Mouse (Mus musculus): ENCODE data around the gene Ggn. TPM values are rescaled to one million over a fixed set of nuclear protein-coding genes. Genes with fewer than 3 reads are reported as not detected.

Gene Ggn
- total and polyA plus RNA-seq, 3 experiments, result 0.19 to 1.0 TPM; not detected in 1

- Histone ChIP-seq H3K9me3 (replicated peaks; ENCODE audit: insufficient read depth, low read length) (no peaks in the 10 kb centered on the region), H3K79me2 (ENCODE audit: control insufficient read depth, insufficient read depth, low read length, poor library complexity) (no peaks in the 10 kb centered on the region; the same call in 1 of the 2 replicates), H3K9ac (ENCODE audit: control insufficient read depth, low read depth, low read length, poor library complexity, severe bottlenecking) (peak within 1 kb of the TSS; percentile 72), H3K4me3 (ENCODE audit: control insufficient read depth in 1 of 2, insufficient read depth in 1 of 2, low read depth in 2 of 2, low read length in 2 of 2) (peak within 1 kb of the TSS; percentile 75 to 80), H3K27me3 (ENCODE audit: control insufficient read depth in 1 of 2, insufficient read depth in 2 of 2, low read length in 2 of 2) (no peaks in the 10 kb centered on the region), H3K27ac (ENCODE audit: control insufficient read depth, low read depth, low read length) (peak within 1 kb of the TSS; percentile 8), H3K36me3 (ENCODE audit: control insufficient read depth in 1 of 2, insufficient read depth in 2 of 2, low read length in 2 of 2) (no peaks in the 10 kb centered on the region; a peak in 1 of 4 replicates), H3K4me1 (ENCODE audit: control insufficient read depth in 1 of 2, insufficient read depth in 2 of 2, low read length in 2 of 2) (peaks cover 0 to 11% of the 10 kb centered on the region in 2 experiments; a peak in 1 of 4 replicates)
- DNase-seq (ENCODE audit: low read depth, low spot score), result peak; percentile 95
- TF ChIP-seq POLR2AphosphoS5 (IDR thresholded peaks at IDR 0.05; ENCODE audit: borderline replicate concordance, low read depth, low read length) (no peak), RCOR1 (IDR thresholded peaks at IDR 0.05; ENCODE audit: low read depth, low read length) (peak; percentile 20; the same call in 1 of the 2 replicates), BHLHE40 (IDR thresholded peaks at IDR 0.05; ENCODE audit: borderline replicate concordance, low read depth, low read length) (no peak), MYB (IDR thresholded peaks at IDR 0.05; ENCODE audit: low read depth, low read length) (no peak), GATA1 (IDR thresholded peaks at IDR 0.05; ENCODE audit: low read depth, low read length) (no peak), CHD1 (IDR thresholded peaks at IDR 0.05; ENCODE audit: low read depth, low read length) (no peak), ETS1 (IDR thresholded peaks at IDR 0.05; ENCODE audit: low read depth, low read length) (no peak), USF1 (IDR thresholded peaks at IDR 0.05; ENCODE audit: low read depth, low read length) (peak; percentile 39; the same call in 1 of the 2 replicates), GABPA (IDR thresholded peaks at IDR 0.05; ENCODE audit: low read depth, low read length) (no peak), UBTF (IDR thresholded peaks at IDR 0.05; ENCODE audit: borderline replicate concordance, insufficient read depth, low read depth, low read length) (no peak), KAT2A (conservative IDR thresholded peaks at IDR 0.05; ENCODE audit: low read depth, low read length) (no peak), USF2 (IDR thresholded peaks at IDR 0.05; ENCODE audit: borderline replicate concordance in 1 of 2, insufficient read depth in 1 of 2, low read depth in 1 of 2, low read length in 2 of 2) (no peak), NRF1 (IDR thresholded peaks at IDR 0.05; ENCODE audit: insufficient read depth, low read depth, low read length, poor library complexity, severe bottlenecking) (peak; percentile 47; the same call in 1 of the 2 replicates), SMC3 (IDR thresholded peaks at IDR 0.05; ENCODE audit: low read depth, low read length) (no peak), ZKSCAN1 (IDR thresholded peaks at IDR 0.05; ENCODE audit: low read depth, low read length) (no peak), SIN3A (IDR thresholded peaks at IDR 0.05; ENCODE audit: low read length) (peak; percentile 48), MAFK (IDR thresholded peaks at IDR 0.05; ENCODE audit: borderline replicate concordance, low read depth, low read length) (no peak), ELF1 (IDR thresholded peaks at IDR 0.05; ENCODE audit: low read depth, low read length) (no peak), HCFC1 (IDR thresholded peaks at IDR 0.05; ENCODE audit: low read depth, low read length) (0 out of 2 replicates have a peak, but pooled peaks have one; percentile 48), MXI1 (IDR thresholded peaks at IDR 0.05; ENCODE audit: low read depth, low read length) (peak; percentile 72), CTCF (IDR thresholded peaks at IDR 0.05 in 2 of 3, conservative IDR thresholded peaks at IDR 0.05 in 1 of 3; ENCODE audit: control insufficient read depth in 1 of 3, insufficient read depth in 1 of 3, low read depth in 2 of 3, low read length in 3 of 3, poor library complexity in 1 of 3, severe bottlenecking in 1 of 3) (peak in 1 of 3 experiments; percentile 15; a peak in 1 of 6 replicates), TBP (IDR thresholded peaks at IDR 0.05; ENCODE audit: low read depth, low read length) (no peak), RAD21 (IDR thresholded peaks at IDR 0.05; ENCODE audit: low read depth, low read length) (no peak), MYC (IDR thresholded peaks at IDR 0.05; ENCODE audit: low read depth, low read length) (0 out of 2 replicates have a peak, but pooled peaks have one; percentile 49), NELFE (IDR thresholded peaks at IDR 0.05; ENCODE audit: low read depth, low read length) (peak; percentile 58; the same call in 1 of the 2 replicates), MEF2A (IDR thresholded peaks at IDR 0.05; ENCODE audit: extremely low read depth, insufficient replicate concordance, low read depth, low read length, poor library complexity, severe bottlenecking) (no peak), TAL1 (IDR thresholded peaks at IDR 0.05; ENCODE audit: low read length) (no peak), E2F4 (IDR thresholded peaks at IDR 0.05; ENCODE audit: borderline replicate concordance, low read depth, low read length) (no peak), TCF12 (IDR thresholded peaks at IDR 0.05; ENCODE audit: low read depth, low read length) (no peak), ZMIZ1 (IDR thresholded peaks at IDR 0.05; ENCODE audit: low read depth, low read length) (no peak), JUND (IDR thresholded peaks at IDR 0.05; ENCODE audit: low read depth, low read length) (no peak), ZC3H11A (IDR thresholded peaks at IDR 0.05; ENCODE audit: low read depth, low read length) (no peak), MAZ (IDR thresholded peaks at IDR 0.05; ENCODE audit: low read depth, low read length) (no peak; the same call in 1 of the 2 replicates), POLR2AphosphoS2 (IDR thresholded peaks at IDR 0.05; ENCODE audit: low read length) (no peak)
Observed at GRCm38 (mm10) chr7:29155838-29156782, 13.9 kb upstream of the Ggn start, which contains the start of gene Fam98c. Fam98c (minus strand) TSS chr7:29156234.

All from MEL (cell line).